Mouse (Mus musculus): ENCODE results near the gene AI661453.

- no peak for TF ChIP-seq POLR2A (IDR thresholded peaks at IDR 0.05; ENCODE audit: low read depth, low read length)
- no peak for TF ChIP-seq RAD21 (IDR thresholded peaks at IDR 0.05; ENCODE audit: low read depth, low read length)
- TF ChIP-seq ZC3H11A (IDR thresholded peaks at IDR 0.05; ENCODE audit: low read depth, low read length): no peak
- TF ChIP-seq ZNF384 (IDR thresholded peaks at IDR 0.05; ENCODE audit: low read depth, low read length): no peak
These were observed 7.7 kb downstream of the AI661453 start for GRCm38 (mm10) chr17:47444113-47444512.

All from CH12.LX (cell line).